Mouse (Mus musculus) heart, postnatal 0 days (tissue): ENCODE results near the gene Ntn1. TPM values are rescaled to one million over a fixed set of nuclear protein-coding genes. Genes with fewer than 3 reads are reported as not detected.

Source experiments
- ATAC-seq: fragments of 200-750 bp; cut with Nextera tagmentation; 2 replicates; pipeline ENCODE4 v1.8.0; 2017; ENCODE audit warnings: low read depth, moderate number of reproducible peaks, moderate library complexity; ENCODE audit not compliant: insufficient read depth
- DNase-seq: peaks from one replicate; pipeline ENCODE4 v3.0.0-alpha.2; 2016; ENCODE audit warnings: low spot score
- H3K27ac ChIP-seq: fragments of 300-500 bp; sonication (generic); 2 replicates; pipeline ENCODE4 v1.5.1; 2014; ENCODE audit warnings: low read depth, mild to moderate bottlenecking
- H3K27me3 ChIP-seq: fragments of 300-500 bp; sonication (generic); 2 replicates; pipeline ENCODE4 v1.6.1; 2014; ENCODE audit warnings: low read length, mixed read lengths; ENCODE audit not compliant: control insufficient read depth, insufficient read depth
- H3K36me3 ChIP-seq: fragments of 300-500 bp; sonication (generic); replicated peaks from 2 replicates; pipeline ENCODE4 v1.6.1; 2014; ENCODE audit warnings: low read length, mixed read lengths; ENCODE audit not compliant: control insufficient read depth, insufficient read depth
- H3K4me1 ChIP-seq: fragments of 300-500 bp; sonication (generic); 2 replicates; pipeline ENCODE4 v1.6.1; 2014; ENCODE audit warnings: antibody characterized with exemption; ENCODE audit not compliant: control insufficient read depth, insufficient read depth
- H3K4me2 ChIP-seq: fragments of 300-500 bp; sonication (generic); 2 replicates; pipeline ENCODE4 v1.6.1; 2014; ENCODE audit warnings: low read depth, mild to moderate bottlenecking, low read length, moderate library complexity
- H3K4me3 ChIP-seq: fragments of 300-500 bp; sonication (generic); 2 replicates; pipeline ENCODE4 v1.5.1; 2014; ENCODE audit warnings: low read depth, low read length
- H3K9ac ChIP-seq: fragments of 300-500 bp; sonication (generic); replicated peaks from 2 replicates; pipeline ENCODE4 v1.6.1; 2014; ENCODE audit warnings: low read depth, low read length, mixed read lengths
- H3K9me3 ChIP-seq: fragments of 300-500 bp; sonication (generic); replicated peaks from 2 replicates; pipeline ENCODE4 v1.6.1; 2016; ENCODE audit warnings: low read length; ENCODE audit not compliant: control insufficient read depth
- CTCF ChIP-seq: IDR thresholded peaks from 2 replicates; pipeline ENCODE4 v1.5.1; 2016; ENCODE audit warnings: antibody characterized with exemption, control low read depth, low read depth
- EP300 ChIP-seq: IDR thresholded peaks from 2 replicates; pipeline ENCODE4 v1.6.1; 2016; ENCODE audit warnings: antibody characterized with exemption, low read depth
- WGBS: fragments of 180-500 bp; shearing (Covaris S2); extraction: QIAGEN DNeasy Blood & Tissue Kit; methylation state at CpG from one replicate; pipeline ENCODE4 v1.1.7; 2014; 5-methylcytosine and 5-hydroxymethylcytosine counted together
- polyA plus RNA-seq: library from polyadenylated mRNA; unstranded; fragments of >200 nt; fragmentation: Nextera tagmentation; extraction: Ambion mirVana; gene quantifications from 2 replicates; pipeline ENCODE4 v1.2.1, GENCODE M21; 2015
- total RNA-seq: library from RNA; depleted of rRNA; stranded (reverse); fragments of >200 nt; gene quantifications from 2 replicates; pipeline ENCODE4 v1.2.3, GENCODE M21; 2014; ENCODE audit warnings: low replicate concordance

Ntn1 gene
- total and polyA plus RNA-seq, 2 experiments from 2014 or later, result 24.8 to 117 TPM

DNA sequence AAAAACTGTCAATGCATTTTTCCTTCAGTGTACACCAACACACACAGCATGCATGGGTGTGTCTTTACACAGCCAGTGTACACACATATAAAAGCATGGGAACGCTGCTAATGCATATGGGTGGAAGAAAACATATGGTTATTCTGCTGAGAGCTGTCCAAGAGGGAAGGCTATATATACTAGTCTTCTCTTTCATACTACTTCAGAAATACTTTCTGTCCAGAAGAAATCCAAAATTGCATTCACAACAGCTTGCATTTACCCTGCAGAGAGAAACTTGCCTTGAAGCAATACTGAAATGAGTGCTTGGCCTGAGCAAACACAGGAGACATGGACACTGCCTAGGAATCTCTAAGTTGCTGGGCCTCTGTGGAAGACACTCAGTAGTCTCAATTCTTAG, 18.8 kb downstream of the Ntn1 start:
- no peak overlapping the region for H3K27ac ChIP-seq
- H3K4me3 ChIP-seq, result no peak overlapping the region
- peaks cover 20% of the 10 kb centered on the region for H3K4me1 ChIP-seq
- H3K36me3 ChIP-seq, result 0 out of 2 replicates have a peak, but pooled peaks cover 3% of the 10 kb centered on the region
- H3K9me3 ChIP-seq, result no peaks in the 10 kb centered on the region
- H3K9ac ChIP-seq, result no peak overlapping the region
- 89% methylated on average over 1 of the region's 1 CpGs for WGBS
- DNase-seq (no peak), ATAC-seq (no peak)
- TF ChIP-seq EP300, result no peak
- H3K4me2 ChIP-seq, result no peak overlapping the region
- peaks cover 29% of the 10 kb centered on the region for H3K27me3 ChIP-seq

DNA sequence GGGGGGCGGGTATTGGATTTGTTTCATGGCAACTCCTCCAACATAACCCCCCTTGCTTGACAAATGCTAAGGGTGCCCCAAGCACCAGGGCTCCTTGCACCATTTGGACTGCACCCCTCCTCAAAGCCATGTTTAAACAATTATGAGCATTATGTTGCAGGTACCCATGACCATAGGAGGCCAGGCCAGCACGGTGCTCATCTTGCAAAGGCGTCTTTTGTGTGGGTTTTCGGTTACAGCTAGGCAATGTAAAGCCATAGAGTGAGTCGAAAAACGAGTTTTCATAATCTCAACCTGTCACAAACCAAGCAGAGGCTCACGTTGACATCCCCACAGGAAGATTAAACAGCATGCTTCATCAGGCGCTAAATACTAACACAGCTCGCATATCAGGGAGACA, 19.3 kb downstream of the Ntn1 start:
- Histone ChIP-seq H3K36me3 (0 out of 2 replicates have a peak, but pooled peaks cover 3% of the 10 kb centered on the region), H3K27ac (no peak overlapping the region), H3K4me3 (no peak overlapping the region), H3K27me3 (peaks cover 29% of the 10 kb centered on the region), H3K9me3 (no peaks in the 10 kb centered on the region), H3K4me2 (no peak overlapping the region), H3K9ac (no peak overlapping the region), H3K4me1 (peaks cover 20% of the 10 kb centered on the region)
- whole genome bisulfite sequencing, result 69% methylated on average over 9 of the region's 9 CpGs
- no peak for TF ChIP-seq CTCF
- ATAC-seq (no peak), DNase-seq (no peak)

DNA sequence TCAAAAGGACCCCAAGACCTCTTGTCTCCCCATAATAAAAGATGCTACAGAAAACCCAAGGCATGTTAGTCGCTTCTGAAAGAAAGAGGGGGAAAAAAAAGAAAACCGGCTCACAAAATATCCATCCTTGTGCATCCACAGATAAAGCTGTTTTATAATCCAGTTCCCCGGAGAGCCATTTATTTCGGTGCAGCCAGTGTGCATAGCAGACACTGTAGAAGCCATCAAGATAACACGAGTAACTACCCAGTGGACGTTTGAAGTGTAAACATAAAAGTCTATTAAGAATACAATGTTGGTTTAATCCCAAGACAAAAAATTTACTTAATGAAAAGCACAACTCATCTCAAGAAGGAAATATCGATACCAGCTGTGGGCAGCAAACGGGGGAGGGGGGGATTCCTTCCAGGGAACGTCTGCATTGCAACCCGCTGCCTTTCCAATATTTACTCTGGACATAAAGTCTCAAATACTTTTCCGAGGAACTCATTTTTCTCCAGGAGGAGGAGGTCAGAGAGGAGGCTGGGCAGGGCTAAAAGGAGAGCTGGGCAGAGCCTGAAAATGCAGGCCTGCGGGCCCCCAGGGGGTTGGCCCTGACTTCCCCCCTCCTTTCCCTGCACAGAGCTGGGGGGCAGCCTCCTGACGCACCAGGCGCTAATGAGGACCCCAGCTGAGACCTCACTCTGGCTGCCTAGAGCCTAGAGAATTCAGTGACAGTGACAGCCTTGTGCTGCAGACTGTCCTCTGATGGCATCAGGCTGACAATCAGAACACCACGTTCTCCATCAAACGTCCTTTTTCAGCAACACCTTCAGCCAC, 21.5 kb downstream of the Ntn1 start:
- no peak for ATAC-seq
- 30% methylated on average over 16 of the region's 16 CpGs for WGBS

DNA sequence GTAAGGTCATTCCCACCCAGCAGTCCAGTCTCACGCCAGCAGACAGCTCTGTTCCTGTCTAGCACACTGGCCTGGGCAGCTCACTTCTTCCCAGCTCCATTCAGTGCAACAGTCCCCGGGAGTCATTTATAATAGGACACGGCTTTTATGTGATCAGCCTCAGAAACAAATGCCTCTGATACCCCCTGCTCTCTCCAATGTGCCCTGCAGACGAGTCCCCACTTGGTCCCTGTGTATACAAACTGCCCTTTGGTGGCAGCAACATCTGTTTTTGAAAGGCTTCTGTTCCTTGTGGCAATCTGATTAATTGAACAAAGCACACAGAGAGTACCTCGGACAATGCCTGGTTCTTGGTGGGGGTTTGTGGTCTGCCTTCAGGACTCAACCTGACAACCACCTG, 22.2 kb downstream of the Ntn1 start:
- H3K9me3 ChIP-seq, result no peaks in the 10 kb centered on the region
- TF ChIP-seq EP300, result no peak
- no peak for TF ChIP-seq CTCF
- WGBS, result 52% methylated on average over 5 of the region's 5 CpGs
- no peak overlapping the region for H3K4me2 ChIP-seq
- no peak overlapping the region for H3K9ac ChIP-seq
- H3K4me1 ChIP-seq, result peaks cover 23% of the 10 kb centered on the region
- H3K4me3 ChIP-seq, result no peak overlapping the region
- no peak for DNase-seq
- no peak for ATAC-seq
- no peak overlapping the region for H3K27ac ChIP-seq
- 0 out of 2 replicates have a peak, but pooled peaks cover 3% of the 10 kb centered on the region for H3K36me3 ChIP-seq
- H3K27me3 ChIP-seq, result 0 out of 2 replicates have a peak, but pooled peaks cover 12% of the 10 kb centered on the region

More for the DNA sequence above, 21.5 kb downstream of the Ntn1 start:
- Histone ChIP-seq H3K27ac (no peak overlapping the region), H3K27me3 (0 out of 2 replicates have a peak, but pooled peaks cover 13% of the 10 kb centered on the region), H3K9me3 (no peaks in the 10 kb centered on the region), H3K4me1 (peaks cover 16% of the 10 kb centered on the region), H3K36me3 (0 out of 2 replicates have a peak, but pooled peaks cover 3% of the 10 kb centered on the region), H3K4me2 (no peak overlapping the region), H3K4me3 (no peak overlapping the region), H3K9ac (no peak overlapping the region)
- TF ChIP-seq CTCF, result no peak
- no peak for TF ChIP-seq EP300
- no peak for DNase-seq

DNA sequence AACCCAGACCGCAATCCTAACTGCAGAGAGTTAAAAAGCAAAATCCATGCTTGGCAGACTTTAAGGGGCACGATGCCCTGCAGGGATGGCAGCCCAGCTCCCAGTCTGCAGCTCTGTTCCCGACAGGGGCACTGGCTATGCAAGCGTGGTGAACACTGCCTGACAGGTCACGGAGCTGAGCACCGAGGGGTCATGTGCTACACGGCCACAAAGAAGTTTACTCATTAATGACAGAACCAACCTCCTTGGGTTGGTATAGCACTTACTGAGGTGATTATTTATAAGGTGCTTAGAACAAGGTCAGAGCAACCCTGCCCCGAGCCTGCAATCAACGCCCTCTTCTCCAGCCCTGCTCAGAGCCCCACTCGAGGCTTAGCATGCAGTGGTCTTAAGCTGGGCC, 27.5 kb downstream of the Ntn1 start:
- no peak; the same call in 1 of the 2 replicates for ATAC-seq
- H3K27ac ChIP-seq, result peak overlapping the region; percentile 2; the same call in 1 of the 2 replicates
- no peaks in the 10 kb centered on the region for H3K27me3 ChIP-seq
- 60% methylated on average over 10 of the region's 10 CpGs for WGBS
- peaks cover 20% of the 10 kb centered on the region; the same call in 1 of the 2 replicates for H3K4me1 ChIP-seq
- no peak for DNase-seq
- H3K9ac ChIP-seq, result no peak overlapping the region
- no peak overlapping the region for H3K4me3 ChIP-seq
- TF ChIP-seq CTCF (no peak), EP300 (no peak)
- H3K4me2 ChIP-seq, result no peak overlapping the region
- H3K36me3 ChIP-seq, result peaks cover 10% of the 10 kb centered on the region; the same call in 1 of the 2 replicates
- no peaks in the 10 kb centered on the region for H3K9me3 ChIP-seq
